Mouse (Mus musculus) C2C12 (cell line): ENCODE measurements around the gene Cdkn1b.

Experiments used
- CEBPB ChIP-seq: IDR thresholded peaks from one replicate; pipeline ENCODE4 v1.6.1; 2011; ENCODE audit warnings: low read depth, mild to moderate bottlenecking, control low read depth, moderate library complexity
- CTCF ChIP-seq: IDR thresholded peaks from one replicate; pipeline ENCODE4 v1.5.1; 2011; ENCODE audit not compliant: control insufficient read depth, insufficient read depth, insufficient read length
- FOSL1 ChIP-seq: IDR thresholded peaks from one replicate; pipeline ENCODE4 v1.8.0; 2011; ENCODE audit warnings: mild to moderate bottlenecking, low read length; ENCODE audit not compliant: poor library complexity, insufficient read depth, severe bottlenecking
- MAX ChIP-seq: IDR thresholded peaks from one replicate; pipeline ENCODE4 v1.6.1; 2011; ENCODE audit warnings: mild to moderate bottlenecking, control low read depth
- MYOD1 ChIP-seq: IDR thresholded peaks from one replicate; pipeline ENCODE4 v1.6.1; 2011; ENCODE audit warnings: low read depth; ENCODE audit not compliant: control insufficient read depth, insufficient read length
- MYOG ChIP-seq: IDR thresholded peaks from one replicate; pipeline ENCODE4 v1.6.1; 2011; ENCODE audit not compliant: control insufficient read depth, insufficient read length; ENCODE audit errors: extremely low read depth

- TF ChIP-seq CTCF (no peak), MAX (no peak), FOSL1 (no peak), MYOG (no peak), CEBPB (no peak), MYOD1 (no peak)
Measured at GRCm38 (mm10) chr6:134880046-134880445, 40.2 kb upstream of the Cdkn1b start.
